Mouse (Mus musculus) spleen, adult 2 months (tissue): ENCODE results near the gene Elobl. TPM values are rescaled to one million over a fixed set of nuclear protein-coding genes. Genes with fewer than 3 reads are reported as not detected.

Experiments
- DNase-seq, 2 experiments: peaks; one replicate each; pipeline versions ENCODE4 v3.0.0 to v3.0.0-alpha.2; 2012 to 2021; ENCODE audit warnings: low spot score in 2 of 2, low read depth in 1 of 2
- H3K27ac ChIP-seq: fragments of 200-500 bp; 2 replicates; pipeline ENCODE4 v1.5.1; 2012; ENCODE audit warnings: low read length, inconsistent platforms; ENCODE audit not compliant: insufficient read depth
- H3K27me3 ChIP-seq: fragments of 200-500 bp; 2 replicates; pipeline ENCODE4 v1.6.1; 2012; ENCODE audit warnings: mild to moderate bottlenecking, moderate library complexity, low read length, inconsistent platforms; ENCODE audit not compliant: control insufficient read depth, insufficient read depth
- H3K36me3 ChIP-seq: fragments of 200-500 bp; 2 replicates; pipeline ENCODE4 v1.6.1; 2012; ENCODE audit warnings: mild to moderate bottlenecking, low read length, inconsistent platforms; ENCODE audit not compliant: control insufficient read depth, insufficient read depth
- H3K4me1 ChIP-seq: fragments of 200-500 bp; 2 replicates; pipeline ENCODE4 v1.6.1; 2011; ENCODE audit warnings: inconsistent platforms; ENCODE audit not compliant: control insufficient read depth, insufficient read depth, insufficient read length
- H3K4me3 ChIP-seq: fragments of 200-500 bp; 2 replicates; pipeline ENCODE4 v1.5.1; 2011; ENCODE audit warnings: mild to moderate bottlenecking, inconsistent platforms; ENCODE audit not compliant: insufficient read depth, insufficient read length; ENCODE audit errors: extremely low read depth
- CTCF ChIP-seq: fragments of 200-500 bp; IDR thresholded peaks from 2 replicates; pipeline ENCODE4 v1.5.1; 2011; ENCODE audit warnings: mild to moderate bottlenecking, inconsistent platforms; ENCODE audit not compliant: insufficient read depth, insufficient read length, insufficient replicate concordance; ENCODE audit errors: extremely low read depth
- POLR2A ChIP-seq: fragments of 200-500 bp; IDR thresholded peaks from 2 replicates; pipeline ENCODE4 v1.6.1; 2011; ENCODE audit warnings: low read depth, low read length, inconsistent platforms
- WGBS: fragments of 180-500 bp; shearing (Covaris S2); methylation state at CpG from one replicate; pipeline ENCODE4 v1.1.7; 2018; 5-methylcytosine and 5-hydroxymethylcytosine counted together
- polyA plus RNA-seq: library from polyadenylated mRNA; depleted of rRNA; stranded (reverse); fragments of >200 nt; gene quantifications from 2 replicates; pipeline ENCODE4 v1.2.3, GENCODE M21; 2012

Gene Elobl
- polyA plus RNA-seq, 1 experiment: 0.75 TPM

DNA sequence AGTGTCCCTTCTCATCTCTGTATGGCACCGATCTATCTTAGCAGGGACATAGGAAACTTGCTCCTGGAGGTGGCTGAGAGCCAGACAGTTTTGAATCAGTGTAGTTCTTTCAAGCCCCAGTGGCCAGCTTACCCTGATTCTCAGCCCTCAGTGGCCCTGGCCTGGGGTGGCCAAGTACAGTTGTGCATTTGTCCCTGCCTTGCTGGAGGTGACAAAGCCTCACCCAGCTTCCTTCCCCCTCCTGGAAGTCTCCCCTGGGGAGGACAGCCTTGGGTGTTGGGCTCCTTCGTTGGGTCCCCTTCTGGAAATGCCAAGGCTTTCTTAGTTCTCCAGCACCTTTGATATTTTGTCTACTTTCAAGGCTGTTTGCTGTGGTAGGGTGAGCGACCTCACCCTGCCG, 37.0 kb upstream of the Elobl start:
- WGBS: 71% methylated on average over 4 of the region's 4 CpGs
- DNase-seq: no peak
- H3K4me1 ChIP-seq: peaks cover 26% of the 10 kb centered on the region; the same call in 1 of the 2 replicates
- H3K27ac ChIP-seq: peak overlapping the region; percentile 24; the same call in 1 of the 2 replicates
- H3K36me3 ChIP-seq: peaks cover 18% of the 10 kb centered on the region
- TF ChIP-seq POLR2A (no peak), CTCF (no peak)
- H3K4me3 ChIP-seq: no peak overlapping the region
- no peaks in the 10 kb centered on the region for H3K27me3 ChIP-seq

GRCm38 (mm10) chr11:89003078-89003477, 36.3 kb upstream of the Elobl start:
- Histone ChIP-seq H3K4me1 (peaks cover 29% of the 10 kb centered on the region; the same call in 1 of the 2 replicates), H3K4me3 (no peak overlapping the region; the same call in 1 of the 2 replicates), H3K27me3 (no peaks in the 10 kb centered on the region), H3K27ac (no peak overlapping the region), H3K36me3 (peaks cover 16% of the 10 kb centered on the region)
- DNase-seq: no peak
- 60% methylated on average over 6 of the region's 6 CpGs for WGBS
- TF ChIP-seq POLR2A (no peak), CTCF (no peak)

DNA sequence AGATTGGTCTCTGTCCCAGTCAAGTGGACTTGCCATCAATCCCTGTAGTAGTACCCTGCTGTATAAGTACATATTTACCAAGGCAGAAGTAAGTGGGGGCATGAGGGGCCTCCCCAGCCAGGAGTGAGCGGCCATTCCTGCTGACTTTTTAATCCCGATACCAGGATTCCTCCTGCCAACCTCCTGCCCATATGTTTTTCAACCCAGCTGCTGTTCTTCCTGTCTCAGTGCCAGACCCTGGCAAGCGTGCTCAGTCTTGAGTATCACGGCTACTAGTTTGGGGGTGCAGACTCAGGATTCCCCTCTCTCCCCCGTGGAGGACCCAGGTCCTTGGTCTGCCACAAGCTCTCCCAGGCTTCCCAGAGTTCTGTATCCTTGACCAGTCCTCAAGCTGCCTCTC, 35.9 kb upstream of the Elobl start:
- TF ChIP-seq POLR2A: no peak
- no peak for TF ChIP-seq CTCF
- 65% methylated on average over 5 of the region's 5 CpGs for WGBS
- Histone ChIP-seq H3K27ac (no peak overlapping the region), H3K4me3 (peak overlapping the region; percentile 6; the same call in 1 of the 2 replicates), H3K4me1 (peaks cover 29% of the 10 kb centered on the region; the same call in 1 of the 2 replicates), H3K27me3 (no peaks in the 10 kb centered on the region), H3K36me3 (peaks cover 16% of the 10 kb centered on the region)
- DNase-seq: no peak

- H3K27ac ChIP-seq: no peak overlapping the region
Observed at GRCm38 (mm10) chr11:89002068-89002467, 35.3 kb upstream of the Elobl start.

GRCm38 (mm10) chr11:89001569-89001968, 34.8 kb upstream of the Elobl start:
- Histone ChIP-seq H3K27ac (peak overlapping the region; percentile 44; the same call in 1 of the 2 replicates), H3K4me3 (peak overlapping the region; percentile 39; the same call in 1 of the 2 replicates), H3K36me3 (peaks cover 13% of the 10 kb centered on the region), H3K4me1 (peaks cover 29% of the 10 kb centered on the region; the same call in 1 of the 2 replicates), H3K27me3 (no peaks in the 10 kb centered on the region)
- no peak for DNase-seq
- TF ChIP-seq POLR2A (no peak), CTCF (no peak)
- whole genome bisulfite sequencing: 71% methylated on average over 7 of the region's 7 CpGs

More at GRCm38 (mm10) chr11:89002068-89002467, 35.3 kb upstream of the Elobl start:
- H3K4me1 ChIP-seq: peaks cover 29% of the 10 kb centered on the region; the same call in 1 of the 2 replicates
- no peak for DNase-seq
- TF ChIP-seq CTCF (no peak), POLR2A (no peak)
- H3K27me3 ChIP-seq: no peaks in the 10 kb centered on the region
- 0 out of 2 replicates have a peak overlapping the region, but pooled peaks have one; percentile 9 for H3K4me3 ChIP-seq
- H3K36me3 ChIP-seq: peaks cover 13% of the 10 kb centered on the region
- 65% methylated on average over 5 of the region's 5 CpGs for WGBS

- peaks cover 29% of the 10 kb centered on the region; the same call in 1 of the 2 replicates for H3K4me1 ChIP-seq
- TF ChIP-seq CTCF (no peak), POLR2A (no peak)
- peak overlapping the region; percentile 94; the same call in 1 of the 2 replicates for H3K27ac ChIP-seq
- no peak for DNase-seq
- H3K4me3 ChIP-seq: peak overlapping the region; percentile 91
- H3K36me3 ChIP-seq: peaks cover 9% of the 10 kb centered on the region
- no peaks in the 10 kb centered on the region for H3K27me3 ChIP-seq
Observed at GRCm38 (mm10) chr11:89000527-89000819, 33.7 kb upstream of the Elobl start.

- DNase-seq: peak in 1 of 2 experiments; percentile 17
- Histone ChIP-seq H3K27me3 (no peaks in the 10 kb centered on the region), H3K27ac (peak overlapping the region; percentile 94), H3K4me1 (peaks cover 29% of the 10 kb centered on the region; the same call in 1 of the 2 replicates), H3K36me3 (peaks cover 5% of the 10 kb centered on the region), H3K4me3 (peak overlapping the region; percentile 91)
- no peak for TF ChIP-seq CTCF
- no peak for TF ChIP-seq POLR2A
- 1% methylated on average over 33 of the region's 33 CpGs for WGBS
Observed at GRCm38 (mm10) chr11:88999723-89000526, 33.2 kb upstream of the Elobl start.
